Mouse (Mus musculus): ENCODE measurements around the gene Prkag2. TPM values are rescaled to one million over a fixed set of nuclear protein-coding genes. Genes with fewer than 3 reads are reported as not detected.
A peak's percentile ranks its signal among the peaks of the same experiment; 100 is the strongest.

Gene Prkag2
- total RNA-seq, 2 experiments from 2014 or later, result 162 to 172 TPM

- intact Hi-C loops (cut with DNase I), result no loop called here
- DNase-seq, result peak; percentile 90
Measured at GRCm38 (mm10) chr5:25006848-25007247, 93.6 kb downstream of the Prkag2 start.

GRCm38 (mm10) chr5:25005532-25006129 lies 94.8 kb downstream of the Prkag2 start:
- intact Hi-C loops (cut with DNase I), result no loop called here
- DNase-seq, result no peak

- intact Hi-C loops (cut with DNase I), result loop anchor here (5.0 kb wide), 1 partner anchor 94 kb away; no protein-coding TSS in a partner anchor
- DNase-seq, result no peak
Measured at GRCm38 (mm10) chr5:25001391-25001794, 99.0 kb downstream of the Prkag2 start.

GRCm38 (mm10) chr5:24999351-24999750 lies 101.1 kb downstream of the Prkag2 start:
- no peak for DNase-seq
- intact Hi-C loops (cut with DNase I), result no loop called here

- intact Hi-C loops (cut with DNase I), result no loop called here
- DNase-seq, result no peak
Measured at GRCm38 (mm10) chr5:24995576-24996100, 104.8 kb downstream of the Prkag2 start.

GRCm38 (mm10) chr5:24993190-24993589 lies 107.3 kb downstream of the Prkag2 start:
- intact Hi-C loops (cut with DNase I), result no loop called here
- no peak for DNase-seq

GRCm38 (mm10) chr5:24991575-24991974 lies 108.9 kb downstream of the Prkag2 start:
- intact Hi-C loops (cut with DNase I), result no loop called here
- no peak for DNase-seq

GRCm38 (mm10) chr5:24990460-24990859 lies 110.0 kb downstream of the Prkag2 start:
- no peak for DNase-seq
- intact Hi-C loops (cut with DNase I), result no loop called here

GRCm38 (mm10) chr5:24989683-24990082 lies 110.8 kb downstream of the Prkag2 start:
- no peak for DNase-seq
- intact Hi-C loops (cut with DNase I), result loop anchor here (5.0 kb wide), 1 partner anchor 82 kb away; no protein-coding TSS in a partner anchor

GRCm38 (mm10) chr5:24986956-24987355 lies 113.5 kb downstream of the Prkag2 start:
- DNase-seq, result no peak
- intact Hi-C loops (cut with DNase I), result loop anchor here (5.0 kb wide), 1 partner anchor 80 kb away; no protein-coding TSS in a partner anchor

GRCm38 (mm10) chr5:24986204-24986940 lies 114.1 kb downstream of the Prkag2 start:
- intact Hi-C loops (cut with DNase I), result loop anchor here (5.0 kb wide), 1 partner anchor 79 kb away; no protein-coding TSS in a partner anchor
- DNase-seq, result no peak

GRCm38 (mm10) chr5:24985434-24986176 lies 114.8 kb downstream of the Prkag2 start:
- DNase-seq, result peak; percentile 22
- intact Hi-C loops (cut with DNase I), result loop anchor here (5.0 kb wide), 1 partner anchor 78 kb away; no protein-coding TSS in a partner anchor

- intact Hi-C loops (cut with DNase I), result no loop called here
- no peak for DNase-seq
Measured at GRCm38 (mm10) chr5:24984157-24984556, 116.3 kb downstream of the Prkag2 start.

- intact Hi-C loops (cut with DNase I), result no loop called here
- peak; percentile 68 for DNase-seq
Measured at GRCm38 (mm10) chr5:24983539-24983938, 116.9 kb downstream of the Prkag2 start.

GRCm38 (mm10) chr5:24982258-24982657 lies 118.2 kb downstream of the Prkag2 start:
- DNase-seq, result no peak
- intact Hi-C loops (cut with DNase I), result no loop called here

- peak; percentile 46 for DNase-seq
- intact Hi-C loops (cut with DNase I), result no loop called here
Measured at GRCm38 (mm10) chr5:24981765-24982164, 118.7 kb downstream of the Prkag2 start.

- intact Hi-C loops (cut with DNase I), result no loop called here
Measured at GRCm38 (mm10) chr5:24979968-24980345, 120.5 kb downstream of the Prkag2 start.

GRCm38 (mm10) chr5:24979312-24979967 lies 121.0 kb downstream of the Prkag2 start:
- intact Hi-C loops (cut with DNase I), result no loop called here
- no peak for DNase-seq

More at GRCm38 (mm10) chr5:24979968-24980345, 120.5 kb downstream of the Prkag2 start:
- no peak for DNase-seq

GRCm38 (mm10) chr5:24976907-24977306 lies 123.5 kb downstream of the Prkag2 start:
- DNase-seq, result no peak
- intact Hi-C loops (cut with DNase I), result no loop called here

GRCm38 (mm10) chr5:24976236-24976635 lies 124.2 kb downstream of the Prkag2 start:
- intact Hi-C loops (cut with DNase I), result no loop called here

More at GRCm38 (mm10) chr5:24976236-24976635, 124.2 kb downstream of the Prkag2 start:
- no peak for DNase-seq
